7 mouse cellular contexts compared by ENCODE assay signal in the genomic region with DNA sequence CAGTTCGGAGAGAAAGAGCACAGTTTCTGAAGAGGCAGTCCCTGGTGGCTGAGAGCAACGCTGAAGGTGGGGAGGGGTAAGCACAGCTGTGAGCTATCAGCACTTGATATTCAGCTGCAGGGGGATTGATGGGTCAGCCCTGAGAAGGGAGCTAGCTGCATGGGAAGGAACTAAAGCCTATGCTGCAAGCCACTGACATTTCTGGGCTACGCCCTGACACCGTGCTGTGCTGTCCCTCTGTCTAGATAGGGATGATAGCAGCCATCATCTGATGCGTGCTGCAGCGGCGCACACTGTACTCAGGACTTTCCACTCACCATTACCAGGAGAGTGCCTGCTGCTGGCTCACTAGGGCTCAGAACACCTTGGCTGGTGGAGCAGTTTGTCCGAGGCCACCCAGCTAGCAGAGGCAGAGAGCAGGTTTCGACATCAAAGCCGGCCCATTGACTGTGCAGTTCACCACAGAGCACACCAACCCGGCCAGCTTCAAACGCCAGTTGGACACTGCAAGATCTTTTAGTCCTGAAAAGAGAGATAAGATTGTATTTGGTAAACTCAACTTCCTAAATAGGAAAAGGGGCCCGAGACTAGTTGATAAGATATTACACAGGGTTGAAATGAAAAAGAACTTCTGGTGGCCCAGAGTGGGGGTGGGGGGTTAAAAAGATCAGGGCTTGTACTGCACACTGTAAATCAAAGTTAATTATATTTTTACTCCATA.
DNase-seq lines count a peak whose midpoint lies in the region; ATAC-seq lines count a peak whose summit lies in the region.

No protein-coding gene starts in this region.

- WGBS in midbrain, embryonic 13.5 days, result 35% methylated on average over 13 of the region's 13 CpGs
- WGBS in midbrain, embryonic 16.5 days, result 38% methylated on average over 13 of the region's 13 CpGs
- WGBS in embryonic facial prominence, embryonic 11.5 days, result 29% methylated on average over 13 of the region's 13 CpGs
- WGBS in liver, embryonic 16.5 days (ENCODE audit: insufficient replicate concordance), result 4% methylated on average over 13 of the region's 13 CpGs

- H3K27ac ChIP-seq in midbrain, embryonic 13.5 days, result no peak overlapping the region
- H3K27ac ChIP-seq in midbrain, embryonic 16.5 days (ENCODE audit: low read length), result no peak overlapping the region
- H3K27ac ChIP-seq in embryonic facial prominence, embryonic 11.5 days (replicated peaks; ENCODE audit: low read depth, low read length), result no peak overlapping the region
- no peak overlapping the region for H3K27ac ChIP-seq in liver, embryonic 16.5 days (ENCODE audit: low read length)

- no peaks in the 10 kb centered on the region for H3K9me3 ChIP-seq in midbrain, embryonic 13.5 days
- no peaks in the 10 kb centered on the region for H3K9me3 ChIP-seq in midbrain, embryonic 16.5 days (replicated peaks; ENCODE audit: control insufficient read depth, low read length, poor library complexity, severe bottlenecking)
- H3K9me3 ChIP-seq in embryonic facial prominence, embryonic 11.5 days (replicated peaks; ENCODE audit: control insufficient read depth, low read length), result no peaks in the 10 kb centered on the region
- no peaks in the 10 kb centered on the region for H3K9me3 ChIP-seq in liver, embryonic 16.5 days (replicated peaks; ENCODE audit: control insufficient read depth, low read length)

- peaks cover 10% of the 10 kb centered on the region; the same call in 1 of the 2 replicates for H3K4me1 ChIP-seq in midbrain, embryonic 13.5 days (replicated peaks)
- peaks cover 3% of the 10 kb centered on the region; the same call in 1 of the 2 replicates for H3K4me1 ChIP-seq in midbrain, embryonic 16.5 days (ENCODE audit: control insufficient read depth, insufficient read depth, low read length)
- H3K4me1 ChIP-seq in embryonic facial prominence, embryonic 11.5 days (ENCODE audit: control insufficient read depth, insufficient read depth, low read length), result no peaks in the 10 kb centered on the region
- H3K4me1 ChIP-seq in liver, embryonic 16.5 days (ENCODE audit: control insufficient read depth, low read depth, low read length), result peaks cover 12% of the 10 kb centered on the region

- H3K9ac ChIP-seq in midbrain, embryonic 13.5 days (replicated peaks), result no peak overlapping the region
- no peak overlapping the region for H3K9ac ChIP-seq in midbrain, embryonic 16.5 days (ENCODE audit: low read depth, low read length)
- no peak overlapping the region for H3K9ac ChIP-seq in embryonic facial prominence, embryonic 11.5 days (replicated peaks; ENCODE audit: low read length)
- no peak overlapping the region for H3K9ac ChIP-seq in liver, embryonic 16.5 days (ENCODE audit: low read depth, low read length)

- H3K36me3 ChIP-seq in midbrain, embryonic 13.5 days, result no peaks in the 10 kb centered on the region
- H3K36me3 ChIP-seq in midbrain, embryonic 16.5 days (ENCODE audit: control insufficient read depth, insufficient read depth, low read length), result no peaks in the 10 kb centered on the region
- H3K36me3 ChIP-seq in embryonic facial prominence, embryonic 11.5 days (replicated peaks; ENCODE audit: control insufficient read depth, insufficient read depth, low read depth, low read length), result no peaks in the 10 kb centered on the region
- H3K36me3 ChIP-seq in liver, embryonic 16.5 days (ENCODE audit: control insufficient read depth, insufficient read depth), result no peaks in the 10 kb centered on the region

- no peaks in the 10 kb centered on the region for H3K27me3 ChIP-seq in midbrain, embryonic 13.5 days
- H3K27me3 ChIP-seq in midbrain, embryonic 16.5 days (ENCODE audit: control insufficient read depth, insufficient read depth, low read depth, low read length), result no peaks in the 10 kb centered on the region
- H3K27me3 ChIP-seq in embryonic facial prominence, embryonic 11.5 days (ENCODE audit: control insufficient read depth, insufficient read depth, low read length), result no peaks in the 10 kb centered on the region
- H3K27me3 ChIP-seq in liver, embryonic 16.5 days (ENCODE audit: control insufficient read depth, insufficient read depth, low read depth, low read length), result no peaks in the 10 kb centered on the region

- no peak overlapping the region for H3K4me3 ChIP-seq in midbrain, embryonic 13.5 days (replicated peaks)
- H3K4me3 ChIP-seq in midbrain, embryonic 16.5 days (ENCODE audit: low read depth, low read length), result no peak overlapping the region
- no peak overlapping the region for H3K4me3 ChIP-seq in embryonic facial prominence, embryonic 11.5 days (ENCODE audit: low read depth, low read length)
- H3K4me3 ChIP-seq in liver, embryonic 16.5 days (ENCODE audit: low read depth, low read length), result no peak overlapping the region

- 0 out of 2 replicates have a peak, but pooled peaks have one; percentile 43 for ATAC-seq in midbrain, embryonic 13.5 days
- no peak for ATAC-seq in midbrain, embryonic 16.5 days
- ATAC-seq in embryonic facial prominence, embryonic 11.5 days (replicated peaks; ENCODE audit: insufficient number of reproducible peaks, low FRiP score, low TSS enrichment, low read depth), result no peak
- ATAC-seq in liver, embryonic 16.5 days (ENCODE audit: low read depth), result peak; percentile 84

- peak; percentile 27 for DNase-seq in embryonic facial prominence, embryonic 11.5 days (ENCODE audit: low spot score)
- DNase-seq in testis, postnatal 14 days (ENCODE audit: low spot score), result peak; percentile 17
- no peak for DNase-seq in layer of hippocampus, postnatal 10 days (ENCODE audit: low spot score in 2 of 2)
- no peak for DNase-seq in cerebellum, postnatal 36 days

- no peak overlapping the region for H3K4me2 ChIP-seq in midbrain, embryonic 13.5 days (replicated peaks)
- H3K4me2 ChIP-seq in midbrain, embryonic 16.5 days (ENCODE audit: low read length), result no peak overlapping the region
- no peak overlapping the region for H3K4me2 ChIP-seq in embryonic facial prominence, embryonic 11.5 days (ENCODE audit: low read depth, low read length)
- peak overlapping the region; percentile 15 for H3K4me2 ChIP-seq in liver, embryonic 16.5 days (ENCODE audit: low read depth, low read length)

Comparison
In these comparisons a context has a peak if more than half of its experiments do, and no peak if none do; other contexts are left out.
1. ATAC-seq: peak in midbrain, embryonic 13.5 days (single experiment) and liver, embryonic 16.5 days (single experiment); none in midbrain, embryonic 16.5 days (single experiment) and embryonic facial prominence, embryonic 11.5 days (single experiment).
2. DNase-seq: peak in embryonic facial prominence, embryonic 11.5 days (single experiment) and testis, postnatal 14 days (single experiment); none in layer of hippocampus, postnatal 10 days (0 of 2) and cerebellum, postnatal 36 days (0 of 2).